Mouse (Mus musculus) urinary bladder, postnatal 0 days (tissue): ENCODE measurements around the gene Sptbn2. TPM values are rescaled to one million over a fixed set of nuclear protein-coding genes. Genes with fewer than 3 reads are reported as not detected.

ENCODE experiments used
- polyA plus RNA-seq: library from polyadenylated mRNA; unstranded; fragments of >200 nt; fragmentation: Nextera tagmentation; extraction: Ambion mirVana; gene quantifications from 2 replicates; pipeline ENCODE4 v1.2.1, GENCODE M21; 2015

Gene Sptbn2
- 0.84 and 0.91 TPM in 2 replicates for polyA plus RNA-seq

DNA sequence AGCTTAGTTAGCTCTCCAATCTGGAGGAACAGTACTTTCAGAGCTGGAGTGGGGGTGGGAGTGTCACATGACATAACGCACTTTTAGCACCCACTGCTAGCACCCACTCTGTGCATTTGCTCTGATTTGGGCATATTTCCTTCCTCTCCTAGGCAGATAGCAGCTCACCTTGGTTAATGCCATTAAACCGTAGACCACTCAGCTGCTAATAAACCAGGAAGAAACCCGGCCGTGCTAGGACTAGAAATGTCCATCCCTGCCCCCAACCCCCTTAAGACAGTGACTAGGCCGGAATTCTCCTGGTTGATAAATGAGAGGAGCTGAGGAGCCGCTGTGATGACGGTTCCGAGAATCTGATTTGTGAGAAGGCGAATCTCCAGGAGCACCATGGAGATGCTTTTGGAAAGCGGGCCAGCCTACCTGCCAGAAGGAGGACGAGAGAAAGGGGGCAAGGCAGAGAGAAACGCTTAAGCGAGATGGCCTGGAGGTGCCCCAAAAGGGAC is at the start of gene Sptbn2:
Gene Sptbn2 (plus strand): TSS at position 70 of the 503 bp plus-strand sequence.

DNA sequence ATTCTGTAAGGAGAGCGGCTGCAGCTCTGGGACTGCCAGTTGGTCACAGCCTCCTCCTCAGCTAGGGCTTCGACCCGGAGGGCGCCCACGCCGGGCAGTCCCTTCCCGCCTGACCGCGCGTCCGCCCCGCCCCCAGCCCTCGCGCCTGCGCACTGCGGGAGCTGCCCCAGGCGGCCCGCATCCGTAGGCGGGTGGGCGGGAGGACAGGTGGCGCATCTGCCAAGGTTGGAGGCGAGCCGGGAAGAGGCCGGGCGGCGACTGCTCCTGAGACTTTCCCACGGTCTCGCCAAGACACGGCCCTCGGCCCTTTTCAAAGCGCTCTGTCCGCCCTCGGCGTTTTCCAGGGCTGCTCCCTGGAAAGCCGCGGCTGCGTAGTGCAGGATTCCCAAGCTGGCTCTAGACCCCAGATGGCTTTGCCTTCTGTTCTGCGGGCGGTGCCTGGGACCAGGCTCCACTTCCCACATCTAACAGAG is 12.7 kb upstream of the Sptbn2 start, which contains the start of gene Gm960:
Gene Gm960 (minus strand): TSS at position 464 of the 473 bp plus-strand sequence.

DNA sequence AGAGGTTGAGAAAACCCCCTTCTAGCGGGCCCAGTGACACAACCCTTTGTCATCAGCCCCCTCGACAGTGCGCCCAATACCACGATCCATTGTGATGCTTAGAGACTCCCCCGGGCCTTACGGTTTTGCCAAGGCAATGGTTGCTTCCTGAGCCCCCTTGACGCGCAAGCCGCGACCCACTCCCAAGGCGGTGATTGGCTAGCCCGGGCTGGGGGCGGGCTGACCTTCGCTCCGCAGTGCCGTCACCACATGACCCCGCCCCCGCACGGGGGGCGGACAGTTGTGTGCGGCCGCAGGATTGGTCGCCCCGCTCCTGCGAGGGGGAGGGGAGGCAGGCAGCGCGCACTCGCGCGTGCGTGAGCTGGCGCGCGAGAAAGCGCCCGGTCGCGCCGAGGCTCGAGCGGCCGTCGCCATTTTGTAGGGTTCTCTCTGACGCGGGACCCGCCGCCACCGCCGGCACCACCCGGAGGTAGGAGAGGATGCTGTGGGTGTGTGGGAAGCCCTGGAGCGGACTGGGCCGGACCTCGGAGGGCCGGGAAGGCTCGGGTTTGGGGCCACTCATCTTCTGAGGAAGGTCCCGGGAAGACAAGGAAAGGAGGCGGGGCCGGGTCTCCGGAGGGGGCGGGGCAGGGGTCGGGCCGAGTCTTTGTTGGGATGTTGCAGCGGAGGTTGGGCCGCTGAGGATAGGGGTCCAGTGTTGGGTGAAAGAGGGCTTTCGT is 45.4 kb downstream of the Sptbn2 start, which contains the start of gene Rbm4b:
Gene Rbm4b (plus strand): TSS at position 305 of the 719 bp plus-strand sequence.

DNA sequence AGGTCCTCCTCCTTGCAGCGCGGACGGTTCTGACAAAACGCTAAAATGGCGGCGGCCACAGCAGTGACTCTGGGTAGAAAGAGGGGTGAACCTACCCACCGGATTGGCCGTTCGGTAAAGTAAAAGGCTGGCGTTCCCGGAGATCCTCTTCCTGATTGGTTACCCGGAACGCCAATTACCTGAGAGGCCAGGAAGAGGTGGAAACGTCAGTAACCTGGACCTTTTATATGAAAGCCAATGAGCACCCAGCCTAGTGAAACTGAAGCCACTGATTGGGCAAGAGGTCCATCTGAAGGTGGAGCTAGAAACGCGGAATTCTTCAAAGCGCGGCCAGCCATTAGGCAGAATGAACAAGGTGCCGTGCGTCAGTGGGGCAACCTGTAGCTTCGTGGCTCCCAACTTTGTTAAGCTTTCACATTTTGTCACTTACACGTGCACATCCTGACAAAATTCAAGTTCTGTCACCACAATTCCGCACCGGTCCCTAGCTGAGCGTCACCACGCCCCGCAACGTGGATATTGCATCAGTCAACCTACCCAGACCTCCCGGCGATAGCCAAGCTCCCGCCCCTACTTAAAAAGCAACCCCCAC is 83.0 kb downstream of the Sptbn2 start, which contains the start of gene Rbm4:
Gene Rbm4 (minus strand): TSS at position 71 of the 592 bp plus-strand sequence.

Other genes with a start within 250 kb of the Sptbn2 start
- gene Syt12, start 233.7 kb upstream of the Sptbn2 start, polyA plus RNA-seq = 0.64 and 0.74 TPM in 2 replicates
- not detected in 2 replicates for gene 2010003K11Rik, start 212.6 kb upstream of the Sptbn2 start, polyA plus RNA-seq
- 5.5 and 6.2 TPM in 2 replicates for gene Pcx, start 200.7 kb upstream of the Sptbn2 start, polyA plus RNA-seq
- gene Lrfn4, start 95.5 kb upstream of the Sptbn2 start, polyA plus RNA-seq = 1.5 and 1.7 TPM in 2 replicates
- gene Rce1, start 85.5 kb upstream of the Sptbn2 start, polyA plus RNA-seq = 35.6 and 38.2 TPM in 2 replicates
- 1.2 and 1.6 TPM in 2 replicates for gene Gm960, start 12.5 kb upstream of the Sptbn2 start, polyA plus RNA-seq
- 19.3 and 20.2 TPM in 2 replicates for gene Rbm4b, start 45.3 kb downstream of the Sptbn2 start, polyA plus RNA-seq
- gene Rbm4, start 82.7 kb downstream of the Sptbn2 start, polyA plus RNA-seq = 17.1 and 20.8 TPM in 2 replicates
- 14.5 and 15.7 TPM in 2 replicates for gene Gm21992, start 100.4 kb downstream of the Sptbn2 start, polyA plus RNA-seq
- gene Rbm14, start 100.5 kb downstream of the Sptbn2 start, polyA plus RNA-seq = 24.3 and 30.8 TPM in 2 replicates
- 45.7 and 45.9 TPM in 2 replicates for gene Ccs, start 128.2 kb downstream of the Sptbn2 start, polyA plus RNA-seq
- 0.04 TPM in 1 of 2 replicates, not detected in the other for gene Ccdc87, start 128.2 kb downstream of the Sptbn2 start, polyA plus RNA-seq
- 46.6 and 51.4 TPM in 2 replicates for gene Ctsf, start 144.0 kb downstream of the Sptbn2 start, polyA plus RNA-seq
- gene Actn3, start 166.7 kb downstream of the Sptbn2 start, polyA plus RNA-seq = 2.0 and 2.5 TPM in 2 replicates
- 7.5 and 8.5 TPM in 2 replicates for gene Zdhhc24, start 167.5 kb downstream of the Sptbn2 start, polyA plus RNA-seq
- 1.3 TPM in 2 replicates for gene Bbs1, start 195.5 kb downstream of the Sptbn2 start, polyA plus RNA-seq
- 59.2 and 62.6 TPM in 2 replicates for gene Dpp3, start 217.1 kb downstream of the Sptbn2 start, polyA plus RNA-seq
- gene Peli3, start 232.0 kb downstream of the Sptbn2 start, polyA plus RNA-seq = 0.85 and 1.1 TPM in 2 replicates